Mouse (Mus musculus): Measurements from ENCODE around the gene Pcnx4.

The Pcnx4 gene

GRCm38 (mm10) chr12:72536021-72536597 is at the start of gene Pcnx4:
Gene Pcnx4, plus strand, starts transcription at chr12:72536383.
- DNase-seq (ENCODE audit: low spot score in 2 of 2), result peak; percentile 88 to 91

- no peak for DNase-seq (ENCODE audit: low spot score in 2 of 2)
Observed at GRCm38 (mm10) chr12:72487498-72487897, 48.7 kb upstream of the Pcnx4 start.

- no peak for DNase-seq (ENCODE audit: low spot score in 2 of 2)
Observed at GRCm38 (mm10) chr12:72489995-72490394, 46.2 kb upstream of the Pcnx4 start.

- no peak for DNase-seq (ENCODE audit: low spot score in 2 of 2)
Observed at GRCm38 (mm10) chr12:72491063-72491719, 45.0 kb upstream of the Pcnx4 start.

- DNase-seq (ENCODE audit: low spot score in 2 of 2), result no peak
Observed at GRCm38 (mm10) chr12:72496866-72497600, 39.1 kb upstream of the Pcnx4 start.

- no peak for DNase-seq (ENCODE audit: low spot score in 2 of 2)
Observed at GRCm38 (mm10) chr12:72509606-72510005, 26.6 kb upstream of the Pcnx4 start.

GRCm38 (mm10) chr12:72515446-72515845 is 20.7 kb upstream of the Pcnx4 start:
- DNase-seq (ENCODE audit: low spot score in 2 of 2), result no peak

- no peak for DNase-seq (ENCODE audit: low spot score in 2 of 2)
Observed at GRCm38 (mm10) chr12:72518114-72518728, 18.0 kb upstream of the Pcnx4 start.

- no peak for DNase-seq (ENCODE audit: low spot score in 2 of 2)
Observed at GRCm38 (mm10) chr12:72519352-72519751, 16.8 kb upstream of the Pcnx4 start.

- DNase-seq (ENCODE audit: low spot score in 2 of 2), result no peak
Observed at GRCm38 (mm10) chr12:72519855-72520254, 16.3 kb upstream of the Pcnx4 start.

GRCm38 (mm10) chr12:72520645-72521044 is 15.5 kb upstream of the Pcnx4 start:
- DNase-seq (ENCODE audit: low spot score in 2 of 2), result peak in 1 of 2 experiments; percentile 56

- DNase-seq (ENCODE audit: low spot score in 2 of 2), result no peak
Observed at GRCm38 (mm10) chr12:72525588-72525987, 10.6 kb upstream of the Pcnx4 start.

- DNase-seq (ENCODE audit: low spot score in 2 of 2), result no peak
Observed at GRCm38 (mm10) chr12:72532303-72532702, 3.9 kb upstream of the Pcnx4 start.

- no peak for DNase-seq (ENCODE audit: low spot score in 2 of 2)
Observed at GRCm38 (mm10) chr12:72533986-72534385, 2.2 kb upstream of the Pcnx4 start.

GRCm38 (mm10) chr12:72535599-72535998 is 584 bp upstream of the Pcnx4 start:
- DNase-seq (ENCODE audit: low spot score in 2 of 2), result no peak

- peak in 1 of 2 experiments; percentile 18 for DNase-seq (ENCODE audit: low spot score in 2 of 2)
Observed at GRCm38 (mm10) chr12:72538571-72538970, 2.4 kb downstream of the Pcnx4 start.

- DNase-seq (ENCODE audit: low spot score in 2 of 2), result no peak
Observed at GRCm38 (mm10) chr12:72554347-72554746, 18.2 kb downstream of the Pcnx4 start.

- no peak for DNase-seq (ENCODE audit: low spot score in 2 of 2)
Observed at GRCm38 (mm10) chr12:72564281-72564795, 28.2 kb downstream of the Pcnx4 start.

GRCm38 (mm10) chr12:72582021-72582420 is 45.8 kb downstream of the Pcnx4 start:
- no peak for DNase-seq (ENCODE audit: low spot score in 2 of 2)

- no peak for DNase-seq (ENCODE audit: low spot score in 2 of 2)
Observed at GRCm38 (mm10) chr12:72583099-72583498, 46.9 kb downstream of the Pcnx4 start.

GRCm38 (mm10) chr12:72585339-72585738 is 49.2 kb downstream of the Pcnx4 start:
- DNase-seq (ENCODE audit: low spot score in 2 of 2), result no peak

GRCm38 (mm10) chr12:72592991-72593390 is 56.8 kb downstream of the Pcnx4 start:
- DNase-seq (ENCODE audit: low spot score in 2 of 2), result no peak

Measured in frontal cortex, postnatal 25 days (tissue).